Mouse (Mus musculus): Measurements from ENCODE around the gene Tars2. TPM values are rescaled to one million over a fixed set of nuclear protein-coding genes. Genes with fewer than 3 reads are reported as not detected.

Tars2 gene
- total and polyA plus RNA-seq, 3 experiments: 52.3 to 69.7 (median 69.0) TPM

DNA sequence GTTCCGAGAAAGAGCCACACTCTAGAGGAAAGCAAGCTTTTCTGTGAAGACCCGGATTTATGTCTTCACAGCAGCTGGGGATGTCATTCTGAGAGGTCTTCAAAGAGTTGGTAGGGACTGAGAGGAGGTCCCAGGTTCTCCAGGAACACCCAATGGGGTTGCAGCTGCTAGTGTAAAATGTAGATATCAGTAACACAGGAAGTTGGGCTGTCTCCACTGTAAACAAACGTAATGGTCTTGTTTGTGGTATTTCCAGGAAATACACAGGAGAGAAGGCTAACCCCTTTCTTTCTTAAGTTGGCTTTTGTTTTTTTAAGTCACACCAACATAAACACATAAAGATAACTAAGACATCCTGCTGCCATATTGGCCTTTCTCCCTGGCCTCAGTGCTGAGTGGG, 37.6 kb downstream of the Tars2 start:
- no peak for ATAC-seq (ENCODE audit: extremely low read depth, insufficient number of reproducible peaks, low FRiP score, poor library complexity, severe bottlenecking)
- Histone ChIP-seq H3K9me3 (replicated peaks) (no peaks in the 10 kb centered on the region), H3K27me3 (ENCODE audit: insufficient read depth, low read length) (no peaks in the 10 kb centered on the region), H3K4me3 (ENCODE audit: low read depth, low read length) (no peak overlapping the region; the same call in 1 of the 2 replicates), H3K36me3 (replicated peaks) (no peaks in the 10 kb centered on the region), H3K4me1 (ENCODE audit: insufficient read depth, low read depth, low read length) (peaks cover 33% of the 10 kb centered on the region)
- DNase-seq (ENCODE audit: low spot score): peak; percentile 54
- no peak for TF ChIP-seq POLR2AphosphoS5 (IDR thresholded peaks at IDR 0.05; ENCODE audit: insufficient replicate concordance, low read depth, low read length)
- no peak for TF ChIP-seq TAL1 (conservative IDR thresholded peaks at IDR 0.05; ENCODE audit: low read depth, low read length)
- TF ChIP-seq GATA2 (IDR thresholded peaks at IDR 0.05; ENCODE audit: borderline replicate concordance, low read depth, low read length): no peak
- TF ChIP-seq GATA1 (IDR thresholded peaks at IDR 0.05; ENCODE audit: borderline replicate concordance, low read length): no peak
- TF ChIP-seq CTCF (IDR thresholded peaks at IDR 0.05; ENCODE audit: low read depth, low read length): no peak

DNA sequence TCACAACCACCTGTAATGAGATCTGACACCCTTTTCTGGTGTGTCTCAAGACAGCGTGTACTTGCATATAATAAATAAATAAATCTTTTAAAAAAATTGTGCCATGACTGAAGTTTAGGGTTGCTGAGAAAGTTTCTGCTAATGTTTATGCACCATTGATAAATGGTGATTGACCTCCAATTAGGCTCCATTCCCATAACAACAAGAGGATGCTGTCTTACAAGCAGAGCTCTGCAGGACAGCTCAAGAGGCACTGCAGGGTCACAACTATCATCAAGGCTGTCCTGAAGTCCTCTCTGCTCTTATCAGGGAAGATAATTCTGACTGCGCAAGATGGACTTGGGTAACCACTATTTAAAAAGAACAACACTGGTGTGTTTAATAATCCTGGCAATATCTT, 41.9 kb downstream of the Tars2 start:
- Histone ChIP-seq H3K9me3 (replicated peaks) (no peaks in the 10 kb centered on the region; the same call in 1 of the 2 replicates), H3K36me3 (replicated peaks) (no peaks in the 10 kb centered on the region), H3K4me3 (ENCODE audit: low read depth, low read length) (no peak overlapping the region), H3K4me1 (ENCODE audit: insufficient read depth, low read depth, low read length) (peaks cover 25% of the 10 kb centered on the region), H3K27me3 (ENCODE audit: insufficient read depth, low read length) (no peaks in the 10 kb centered on the region)
- no peak for TF ChIP-seq GATA1 (IDR thresholded peaks at IDR 0.05; ENCODE audit: borderline replicate concordance, low read length)
- no peak for TF ChIP-seq TAL1 (conservative IDR thresholded peaks at IDR 0.05; ENCODE audit: low read depth, low read length)
- no peak for TF ChIP-seq CTCF (IDR thresholded peaks at IDR 0.05; ENCODE audit: low read depth, low read length)
- TF ChIP-seq GATA2 (IDR thresholded peaks at IDR 0.05; ENCODE audit: borderline replicate concordance, low read depth, low read length): no peak
- no peak for TF ChIP-seq POLR2AphosphoS5 (IDR thresholded peaks at IDR 0.05; ENCODE audit: insufficient replicate concordance, low read depth, low read length)
- DNase-seq (ENCODE audit: low spot score) (no peak), ATAC-seq (ENCODE audit: extremely low read depth, insufficient number of reproducible peaks, low FRiP score, poor library complexity, severe bottlenecking) (no peak)

DNA sequence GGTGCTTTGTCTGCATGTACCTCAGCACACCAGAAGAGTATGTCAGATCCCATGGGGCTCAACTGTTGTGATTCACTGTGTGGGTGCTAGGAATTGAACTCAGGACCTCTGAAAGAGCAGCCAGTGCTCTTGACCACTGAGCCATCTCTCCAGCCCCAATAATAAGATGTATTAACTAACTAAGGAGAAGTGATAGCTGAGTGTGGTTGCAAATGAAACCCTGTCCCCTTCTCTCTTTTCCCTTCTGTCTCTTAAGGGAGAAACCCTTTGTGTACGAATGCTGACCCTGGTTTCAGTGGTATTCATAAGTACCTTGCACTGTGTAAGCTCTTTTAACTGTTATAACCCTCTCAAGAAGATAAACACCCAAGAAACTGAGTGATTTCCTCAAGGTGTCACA, 43.9 kb downstream of the Tars2 start:
- ATAC-seq (ENCODE audit: extremely low read depth, insufficient number of reproducible peaks, low FRiP score, poor library complexity, severe bottlenecking) (no peak), DNase-seq (ENCODE audit: low spot score) (no peak)
- no peak overlapping the region for H3K4me3 ChIP-seq (ENCODE audit: low read depth, low read length)
- H3K36me3 ChIP-seq (replicated peaks): no peaks in the 10 kb centered on the region
- no peak for TF ChIP-seq GATA2 (IDR thresholded peaks at IDR 0.05; ENCODE audit: borderline replicate concordance, low read depth, low read length)
- no peak for TF ChIP-seq POLR2AphosphoS5 (IDR thresholded peaks at IDR 0.05; ENCODE audit: insufficient replicate concordance, low read depth, low read length)
- no peak for TF ChIP-seq CTCF (IDR thresholded peaks at IDR 0.05; ENCODE audit: low read depth, low read length)
- TF ChIP-seq GATA1 (IDR thresholded peaks at IDR 0.05; ENCODE audit: borderline replicate concordance, low read length): no peak
- TF ChIP-seq TAL1 (conservative IDR thresholded peaks at IDR 0.05; ENCODE audit: low read depth, low read length): no peak
- H3K27me3 ChIP-seq (ENCODE audit: insufficient read depth, low read length): no peaks in the 10 kb centered on the region
- peaks cover 13% of the 10 kb centered on the region; the same call in 1 of the 2 replicates for H3K4me1 ChIP-seq (ENCODE audit: insufficient read depth, low read depth, low read length)
- H3K9me3 ChIP-seq (replicated peaks): peaks cover 4% of the 10 kb centered on the region; the same call in 1 of the 2 replicates

GRCm38 (mm10) chr3:95709967-95710366, 50.0 kb downstream of the Tars2 start:
- peaks cover 17% of the 10 kb centered on the region for H3K4me1 ChIP-seq (ENCODE audit: insufficient read depth, low read depth, low read length)
- DNase-seq (ENCODE audit: low spot score) (no peak), ATAC-seq (ENCODE audit: extremely low read depth, insufficient number of reproducible peaks, low FRiP score, poor library complexity, severe bottlenecking) (no peak)
- H3K27me3 ChIP-seq (ENCODE audit: insufficient read depth, low read length): no peaks in the 10 kb centered on the region
- TF ChIP-seq CTCF (IDR thresholded peaks at IDR 0.05; ENCODE audit: low read depth, low read length): no peak
- no peak for TF ChIP-seq TAL1 (conservative IDR thresholded peaks at IDR 0.05; ENCODE audit: low read depth, low read length)
- no peak for TF ChIP-seq GATA1 (IDR thresholded peaks at IDR 0.05; ENCODE audit: borderline replicate concordance, low read length)
- TF ChIP-seq GATA2 (IDR thresholded peaks at IDR 0.05; ENCODE audit: borderline replicate concordance, low read depth, low read length): no peak
- TF ChIP-seq POLR2AphosphoS5 (IDR thresholded peaks at IDR 0.05; ENCODE audit: insufficient replicate concordance, low read depth, low read length): no peak
- no peak overlapping the region for H3K4me3 ChIP-seq (ENCODE audit: low read depth, low read length)
- H3K9me3 ChIP-seq (replicated peaks): peaks cover 17% of the 10 kb centered on the region
- H3K36me3 ChIP-seq (replicated peaks): no peaks in the 10 kb centered on the region

DNA sequence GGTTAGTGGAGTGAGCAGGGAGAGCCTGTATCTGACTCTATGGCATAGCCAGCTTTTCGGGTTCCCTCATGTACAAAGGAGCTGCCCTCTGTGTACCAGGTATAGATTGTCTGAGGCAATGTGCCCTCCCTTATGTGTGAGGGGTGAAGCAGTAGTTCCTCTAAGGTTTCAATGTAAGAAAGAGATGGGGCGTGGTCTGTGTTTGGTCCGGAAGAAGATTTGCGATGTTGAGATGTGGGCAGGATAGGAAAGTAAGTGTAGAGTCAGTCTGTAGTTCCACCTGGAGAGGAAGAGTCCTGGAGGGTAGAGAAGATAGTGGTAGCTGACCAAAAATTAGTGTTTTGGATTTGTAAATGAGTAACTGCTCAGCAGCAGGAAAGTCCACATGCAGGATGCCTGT, 51.0 kb downstream of the Tars2 start:
- H3K4me1 ChIP-seq (ENCODE audit: insufficient read depth, low read depth, low read length): peaks cover 25% of the 10 kb centered on the region
- DNase-seq (ENCODE audit: low spot score): no peak

GRCm38 (mm10) chr3:95707497-95707896, 52.5 kb downstream of the Tars2 start:
- Histone ChIP-seq H3K9me3 (replicated peaks) (peaks cover 12% of the 10 kb centered on the region), H3K36me3 (replicated peaks) (no peaks in the 10 kb centered on the region), H3K4me1 (ENCODE audit: insufficient read depth, low read depth, low read length) (peaks cover 33% of the 10 kb centered on the region), H3K27me3 (ENCODE audit: insufficient read depth, low read length) (no peaks in the 10 kb centered on the region), H3K4me3 (ENCODE audit: low read depth, low read length) (no peak overlapping the region)
- DNase-seq (ENCODE audit: low spot score) (no peak), ATAC-seq (ENCODE audit: extremely low read depth, insufficient number of reproducible peaks, low FRiP score, poor library complexity, severe bottlenecking) (no peak)
- TF ChIP-seq GATA1 (IDR thresholded peaks at IDR 0.05; ENCODE audit: borderline replicate concordance, low read length) (no peak), POLR2AphosphoS5 (IDR thresholded peaks at IDR 0.05; ENCODE audit: insufficient replicate concordance, low read depth, low read length) (no peak), GATA2 (IDR thresholded peaks at IDR 0.05; ENCODE audit: borderline replicate concordance, low read depth, low read length) (no peak), TAL1 (conservative IDR thresholded peaks at IDR 0.05; ENCODE audit: low read depth, low read length) (no peak), CTCF (IDR thresholded peaks at IDR 0.05; ENCODE audit: low read depth, low read length) (no peak)

More for the DNA sequence above, 51.0 kb downstream of the Tars2 start:
- Histone ChIP-seq H3K36me3 (replicated peaks) (no peaks in the 10 kb centered on the region), H3K27me3 (ENCODE audit: insufficient read depth, low read length) (no peaks in the 10 kb centered on the region), H3K4me3 (ENCODE audit: low read depth, low read length) (no peak overlapping the region), H3K9me3 (replicated peaks) (peaks cover 17% of the 10 kb centered on the region)
- TF ChIP-seq TAL1 (conservative IDR thresholded peaks at IDR 0.05; ENCODE audit: low read depth, low read length): no peak
- no peak for TF ChIP-seq GATA2 (IDR thresholded peaks at IDR 0.05; ENCODE audit: borderline replicate concordance, low read depth, low read length)
- no peak for TF ChIP-seq GATA1 (IDR thresholded peaks at IDR 0.05; ENCODE audit: borderline replicate concordance, low read length)
- no peak for TF ChIP-seq POLR2AphosphoS5 (IDR thresholded peaks at IDR 0.05; ENCODE audit: insufficient replicate concordance, low read depth, low read length)
- TF ChIP-seq CTCF (IDR thresholded peaks at IDR 0.05; ENCODE audit: low read depth, low read length): no peak
- ATAC-seq (ENCODE audit: extremely low read depth, insufficient number of reproducible peaks, low FRiP score, poor library complexity, severe bottlenecking): no peak

All from G1E (cell line).